Mouse (Mus musculus) liver, embryonic 14.5 days (tissue): ENCODE measurements around the gene Bud31. TPM values are rescaled to one million over a fixed set of nuclear protein-coding genes. Genes with fewer than 3 reads are reported as not detected.

Source experiments
- ATAC-seq: fragments of 200-750 bp; cut with Nextera tagmentation; 2 replicates; pipeline ENCODE4 v1.8.0; 2017; ENCODE audit warnings: moderate number of reproducible peaks, mild to moderate bottlenecking, moderate library complexity; ENCODE audit not compliant: insufficient read depth
- DNase-seq, 3 experiments: peaks; one replicate each; pipeline ENCODE4 v3.0.0-alpha.2; 2012 to 2013; ENCODE audit warnings: low read depth in 3 of 3, low spot score in 3 of 3
- H3K27ac ChIP-seq: fragments of 300-500 bp; sonication (generic); 2 replicates; pipeline ENCODE4 v1.5.1; 2014; ENCODE audit warnings: moderate library complexity, mild to moderate bottlenecking, control low read depth, inconsistent platforms
- H3K27me3 ChIP-seq: fragments of 300-500 bp; sonication (generic); 2 replicates; pipeline ENCODE4 v1.6.1; 2014; ENCODE audit warnings: mild to moderate bottlenecking, low read length, moderate library complexity; ENCODE audit not compliant: control insufficient read depth, insufficient read depth
- H3K36me3 ChIP-seq: fragments of 300-500 bp; sonication (generic); replicated peaks from 2 replicates; pipeline ENCODE4 v1.6.1; 2014; ENCODE audit warnings: low read depth; ENCODE audit not compliant: control insufficient read depth, insufficient read depth
- H3K4me1 ChIP-seq, 2 experiments: fragments of 200-500 bp in 1 of 2; fragments of 300-500 bp in 1 of 2; sonication (generic) in 1 of 2; replicated peaks; 2 replicates each; pipeline ENCODE4 v1.6.1; 2012 to 2014; ENCODE audit warnings: antibody characterized with exemption in 1 of 2, inconsistent platforms in 1 of 2, low read length in 1 of 2; ENCODE audit not compliant: control insufficient read depth in 2 of 2, insufficient read depth in 2 of 2
- H3K4me2 ChIP-seq: fragments of 300-500 bp; sonication (generic); 2 replicates; pipeline ENCODE4 v1.6.1; 2014; ENCODE audit warnings: low read depth, mild to moderate bottlenecking, control low read depth, moderate library complexity
- H3K4me3 ChIP-seq, 2 experiments: fragments of 200-500 bp in 1 of 2; fragments of 300-500 bp in 1 of 2; sonication (generic) in 1 of 2; 2 replicates each; pipeline ENCODE4 v1.5.1; 2012 to 2014; ENCODE audit warnings: low read depth in 2 of 2, low read length in 2 of 2, mild to moderate bottlenecking in 2 of 2, control low read depth in 1 of 2, inconsistent platforms in 1 of 2, moderate library complexity in 1 of 2; ENCODE audit not compliant: insufficient read depth in 1 of 2
- H3K9ac ChIP-seq: fragments of 300-500 bp; sonication (generic); replicated peaks from 2 replicates; pipeline ENCODE4 v1.6.1; 2014; ENCODE audit warnings: mild to moderate bottlenecking, control low read depth, moderate library complexity
- H3K9me3 ChIP-seq: fragments of 300-500 bp; sonication (generic); 2 replicates; pipeline ENCODE4 v1.6.1; 2016; ENCODE audit warnings: low read length, mixed read lengths; ENCODE audit not compliant: control insufficient read depth
- CTCF ChIP-seq: IDR thresholded peaks from 2 replicates; pipeline ENCODE4 v1.5.1; 2016; ENCODE audit warnings: antibody characterized with exemption, low read depth, control low read depth
- EP300 ChIP-seq: IDR thresholded peaks from 2 replicates; pipeline ENCODE4 v1.6.1; 2016; ENCODE audit warnings: antibody characterized with exemption, low read depth
- WGBS: fragments of 180-500 bp; shearing (Covaris S2); extraction: QIAGEN DNeasy Blood & Tissue Kit; methylation state at CpG from one replicate; pipeline ENCODE4 v1.1.7; 2014; ENCODE audit not compliant: insufficient replicate concordance; 5-methylcytosine and 5-hydroxymethylcytosine counted together
- polyA plus RNA-seq, 2 experiments: library from polyadenylated mRNA; depleted of rRNA in 1 of 2; stranded (reverse) in 1 of 2; unstranded in 1 of 2; fragments of >200 nt; fragmentation: Nextera tagmentation in 1 of 2; extraction: Ambion mirVana in 1 of 2; gene quantifications; 2 replicates each; pipeline versions ENCODE4 v1.2.1 to v1.2.3; 2012 to 2014

The Bud31 gene
- polyA plus RNA-seq, 2 experiments, result 79.2 to 155 TPM

GRCm38 (mm10) chr5:145116916-145117315 is 23.2 kb upstream of the Bud31 start:
- H3K27ac ChIP-seq, result no peak overlapping the region
- H3K4me2 ChIP-seq, result peak overlapping the region; percentile 71; the same call in 1 of the 2 replicates
- H3K9ac ChIP-seq, result no peak overlapping the region
- no peaks in the 10 kb centered on the region for H3K27me3 ChIP-seq
- H3K4me3 ChIP-seq, result no peak overlapping the region
- peak; percentile 89 for TF ChIP-seq CTCF
- no peak for TF ChIP-seq EP300
- H3K36me3 ChIP-seq, result no peaks in the 10 kb centered on the region
- 34% methylated on average over 10 of the region's 10 CpGs for WGBS
- H3K4me1 ChIP-seq, result no peaks in the 10 kb centered on the region
- no peak for DNase-seq
- H3K9me3 ChIP-seq, result no peaks in the 10 kb centered on the region
- ATAC-seq, result peak; percentile 11; the same call in 1 of the 2 replicates

- Histone ChIP-seq H3K4me1 (no peaks in the 10 kb centered on the region), H3K27me3 (no peaks in the 10 kb centered on the region), H3K9ac (no peak overlapping the region), H3K27ac (no peak overlapping the region), H3K36me3 (no peaks in the 10 kb centered on the region), H3K4me2 (no peak overlapping the region), H3K4me3 (no peak overlapping the region), H3K9me3 (no peaks in the 10 kb centered on the region)
- DNase-seq (no peak), ATAC-seq (no peak)
- TF ChIP-seq CTCF (no peak), EP300 (no peak)
- WGBS, result 68% methylated on average over 6 of the region's 6 CpGs
Observed at GRCm38 (mm10) chr5:145118005-145118404, 22.2 kb upstream of the Bud31 start.

DNA sequence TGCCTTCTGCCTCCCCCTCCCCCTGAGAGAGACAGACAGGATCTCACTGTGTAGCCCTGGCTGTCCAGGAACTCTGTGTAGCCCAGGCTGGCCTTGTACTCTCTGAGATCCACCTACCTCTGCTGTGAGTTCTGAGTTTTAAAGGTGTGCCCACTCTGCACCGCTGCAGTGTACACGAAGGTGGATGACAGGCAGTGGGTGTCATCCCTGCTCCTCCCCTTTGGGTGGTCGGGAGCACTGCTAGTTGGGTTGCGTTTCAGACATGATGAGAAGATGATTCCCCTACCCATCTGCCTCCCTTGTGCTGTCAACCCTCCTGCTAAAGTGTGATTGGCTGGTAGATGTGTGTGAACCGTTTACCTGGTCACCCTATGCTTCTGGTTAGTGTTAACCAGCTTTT is 21.7 kb upstream of the Bud31 start:
- no peaks in the 10 kb centered on the region for H3K9me3 ChIP-seq
- no peaks in the 10 kb centered on the region for H3K36me3 ChIP-seq
- TF ChIP-seq CTCF, result no peak
- TF ChIP-seq EP300, result no peak
- ATAC-seq (no peak), DNase-seq (no peak)
- H3K9ac ChIP-seq, result no peak overlapping the region
- WGBS, result 78% methylated on average over 5 of the region's 5 CpGs
- no peaks in the 10 kb centered on the region for H3K4me1 ChIP-seq
- H3K27ac ChIP-seq, result no peak overlapping the region
- H3K4me3 ChIP-seq, result no peak overlapping the region
- no peak overlapping the region for H3K4me2 ChIP-seq
- H3K27me3 ChIP-seq, result no peaks in the 10 kb centered on the region

DNA sequence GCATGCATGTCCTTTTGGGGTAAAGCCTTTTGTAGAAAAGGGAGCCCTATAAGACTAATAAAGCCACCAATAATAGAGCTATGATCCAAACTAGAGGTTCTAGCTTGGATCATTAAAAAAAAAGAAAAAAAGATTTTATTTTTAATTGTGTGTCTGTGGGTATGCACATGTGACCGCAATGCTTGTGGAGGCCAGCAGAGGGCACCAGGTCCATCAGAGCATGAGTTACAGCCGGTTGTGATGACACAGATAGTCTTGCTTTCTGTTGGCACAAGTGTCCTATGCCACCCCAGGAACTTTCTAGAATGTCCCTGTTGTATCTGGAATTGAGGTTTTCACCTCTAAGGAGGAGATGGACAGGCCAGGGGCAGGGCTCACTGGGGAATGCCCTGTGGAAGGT is 20.8 kb upstream of the Bud31 start:
- WGBS, result 88% methylated on average over 2 of the region's 2 CpGs

DNA sequence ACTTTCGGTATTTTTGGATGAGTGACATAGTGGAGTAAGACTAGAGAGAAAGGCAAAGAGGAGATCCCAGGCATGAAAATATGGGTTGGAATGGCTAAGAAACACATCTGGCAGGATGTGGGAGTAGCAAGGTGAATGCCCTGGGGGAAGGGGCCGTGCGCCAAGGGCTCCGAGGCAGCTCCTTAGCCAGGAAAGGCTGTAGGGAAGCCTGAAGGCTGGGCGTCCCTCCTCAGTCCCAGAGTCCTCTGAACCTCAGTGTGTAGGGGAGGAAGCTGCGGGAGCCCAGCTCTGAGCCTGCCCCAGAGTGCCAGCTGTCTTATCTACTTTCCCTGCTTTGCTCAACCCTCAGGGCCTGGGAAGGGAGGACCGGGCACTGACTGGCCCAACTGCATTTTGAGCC is 19.2 kb upstream of the Bud31 start:
- Histone ChIP-seq H3K4me2 (no peak overlapping the region), H3K4me3 (no peak overlapping the region), H3K36me3 (peaks cover 3% of the 10 kb centered on the region), H3K4me1 (no peaks in the 10 kb centered on the region), H3K27ac (no peak overlapping the region), H3K9ac (no peak overlapping the region), H3K27me3 (no peaks in the 10 kb centered on the region), H3K9me3 (no peaks in the 10 kb centered on the region)
- no peak for TF ChIP-seq CTCF
- no peak for TF ChIP-seq EP300
- 52% methylated on average over 7 of the region's 7 CpGs for WGBS
- ATAC-seq, result no peak
- DNase-seq, result no peak

More for the DNA sequence above, 20.8 kb upstream of the Bud31 start:
- ATAC-seq, result no peak
- H3K27ac ChIP-seq, result no peak overlapping the region
- no peaks in the 10 kb centered on the region for H3K4me1 ChIP-seq
- peaks cover under 1% of the 10 kb centered on the region for H3K36me3 ChIP-seq
- no peak overlapping the region for H3K9ac ChIP-seq
- H3K27me3 ChIP-seq, result no peaks in the 10 kb centered on the region
- no peaks in the 10 kb centered on the region for H3K9me3 ChIP-seq
- TF ChIP-seq CTCF (peak; percentile 85), EP300 (no peak)
- H3K4me3 ChIP-seq, result no peak overlapping the region
- no peak for DNase-seq
- no peak overlapping the region for H3K4me2 ChIP-seq
